8 mouse cellular contexts compared by ENCODE assay signal in the genomic region with DNA sequence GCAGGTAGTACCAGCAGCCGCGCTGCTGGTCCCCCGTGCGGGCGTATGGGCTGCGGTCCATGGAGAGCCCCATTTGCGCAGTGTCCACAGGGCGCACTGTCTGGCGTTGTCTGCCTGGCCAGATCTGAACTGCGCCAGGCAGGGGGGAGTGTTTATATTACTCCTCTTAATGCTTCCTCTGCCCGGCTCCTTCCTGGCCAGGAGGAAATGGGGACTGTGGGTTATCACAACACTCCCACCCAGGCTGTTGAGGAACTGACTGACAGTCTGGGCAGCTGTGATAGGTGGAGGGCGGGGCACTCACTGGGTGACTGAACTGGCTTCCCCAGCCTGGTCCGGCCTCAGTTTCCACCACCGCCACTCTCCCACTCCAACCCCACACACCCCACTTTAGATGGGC. TPM values are rescaled to one million over a fixed set of nuclear protein-coding genes. Genes with fewer than 3 reads are reported as not detected.
DNase-seq lines count a peak whose midpoint lies in the region; ATAC-seq lines count a peak whose summit lies in the region.

A gene (minus strand): TSS at position 109 of the 400 bp plus-strand sequence.

- 71% methylated on average over 14 of the region's 14 CpGs for WGBS in midbrain, embryonic 12.5 days
- WGBS in midbrain, embryonic 16.5 days = 81% methylated on average over 14 of the region's 14 CpGs
- 55% methylated on average over 14 of the region's 14 CpGs for WGBS in embryonic facial prominence, embryonic 13.5 days
- WGBS in hindbrain, embryonic 16.5 days = 75% methylated on average over 14 of the region's 14 CpGs
- 6% methylated on average over 14 of the region's 14 CpGs for WGBS in liver, embryonic 13.5 days (ENCODE audit: insufficient replicate concordance)

- no peaks in the 10 kb centered on the region for H3K9me3 ChIP-seq in midbrain, embryonic 12.5 days
- H3K9me3 ChIP-seq in midbrain, embryonic 16.5 days (replicated peaks; ENCODE audit: control insufficient read depth, low read length, poor library complexity, severe bottlenecking) = no peaks in the 10 kb centered on the region
- H3K9me3 ChIP-seq in embryonic facial prominence, embryonic 13.5 days = no peaks in the 10 kb centered on the region
- no peaks in the 10 kb centered on the region for H3K9me3 ChIP-seq in hindbrain, embryonic 16.5 days (ENCODE audit: control insufficient read depth, low read length)
- no peaks in the 10 kb centered on the region for H3K9me3 ChIP-seq in liver, embryonic 13.5 days (replicated peaks)

- H3K4me1 ChIP-seq in midbrain, embryonic 12.5 days = peaks cover 9% of the 10 kb centered on the region
- peaks cover 3% of the 10 kb centered on the region; the same call in 1 of the 2 replicates for H3K4me1 ChIP-seq in midbrain, embryonic 16.5 days (ENCODE audit: control insufficient read depth, insufficient read depth, low read length)
- peaks cover 11% of the 10 kb centered on the region for H3K4me1 ChIP-seq in embryonic facial prominence, embryonic 13.5 days
- H3K4me1 ChIP-seq in hindbrain, embryonic 16.5 days (ENCODE audit: control insufficient read depth, insufficient read depth, low read depth, low read length) = peaks cover 2% of the 10 kb centered on the region; the same call in 1 of the 2 replicates
- H3K4me1 ChIP-seq in liver, embryonic 13.5 days (replicated peaks) = peaks cover 40% of the 10 kb centered on the region

- H3K27me3 ChIP-seq in midbrain, embryonic 12.5 days = peaks cover 52% of the 10 kb centered on the region
- peaks cover 39% of the 10 kb centered on the region for H3K27me3 ChIP-seq in midbrain, embryonic 16.5 days (ENCODE audit: control insufficient read depth, insufficient read depth, low read depth, low read length)
- H3K27me3 ChIP-seq in embryonic facial prominence, embryonic 13.5 days = peaks cover 40% of the 10 kb centered on the region
- H3K27me3 ChIP-seq in hindbrain, embryonic 16.5 days (replicated peaks; ENCODE audit: control insufficient read depth, insufficient read depth, low read length) = peaks cover 20% of the 10 kb centered on the region
- H3K27me3 ChIP-seq in liver, embryonic 13.5 days = peaks cover 43% of the 10 kb centered on the region

- no peaks in the 10 kb centered on the region for H3K36me3 ChIP-seq in midbrain, embryonic 12.5 days
- H3K36me3 ChIP-seq in midbrain, embryonic 16.5 days (ENCODE audit: control insufficient read depth, insufficient read depth, low read length) = no peaks in the 10 kb centered on the region
- no peaks in the 10 kb centered on the region for H3K36me3 ChIP-seq in embryonic facial prominence, embryonic 13.5 days
- no peaks in the 10 kb centered on the region for H3K36me3 ChIP-seq in hindbrain, embryonic 16.5 days (ENCODE audit: control insufficient read depth, insufficient read depth, low read length)
- H3K36me3 ChIP-seq in liver, embryonic 13.5 days = no peaks in the 10 kb centered on the region

- no peak within 1 kb of the TSS for H3K9ac ChIP-seq in midbrain, embryonic 12.5 days (replicated peaks)
- H3K9ac ChIP-seq in midbrain, embryonic 16.5 days (ENCODE audit: low read depth, low read length) = no peak within 1 kb of the TSS
- no peak within 1 kb of the TSS for H3K9ac ChIP-seq in embryonic facial prominence, embryonic 13.5 days
- no peak within 1 kb of the TSS for H3K9ac ChIP-seq in hindbrain, embryonic 16.5 days (ENCODE audit: low read depth, low read length)
- peak within 1 kb of the TSS; percentile 43 for H3K9ac ChIP-seq in liver, embryonic 13.5 days

- no peak within 1 kb of the TSS for H3K4me2 ChIP-seq in midbrain, embryonic 12.5 days (replicated peaks)
- no peak within 1 kb of the TSS for H3K4me2 ChIP-seq in midbrain, embryonic 16.5 days (ENCODE audit: low read length)
- H3K4me2 ChIP-seq in embryonic facial prominence, embryonic 13.5 days = no peak within 1 kb of the TSS
- H3K4me2 ChIP-seq in hindbrain, embryonic 16.5 days (ENCODE audit: low read length) = no peak within 1 kb of the TSS
- H3K4me2 ChIP-seq in liver, embryonic 13.5 days = peak within 1 kb of the TSS; percentile 66

- no peak for ATAC-seq in midbrain, embryonic 12.5 days (ENCODE audit: low FRiP score, low read depth)
- no peak for ATAC-seq in midbrain, embryonic 16.5 days
- ATAC-seq in embryonic facial prominence, embryonic 13.5 days (ENCODE audit: insufficient number of reproducible peaks, insufficient read depth, low FRiP score, low TSS enrichment, low read depth) = no peak
- ATAC-seq in hindbrain, embryonic 16.5 days = no peak
- peak; percentile 90 for ATAC-seq in liver, embryonic 13.5 days (ENCODE audit: low read depth)
- no peak for ATAC-seq in cerebellum, adult (ENCODE audit: insufficient number of reproducible peaks, low FRiP score, low TSS enrichment)

- peak; percentile 72 for DNase-seq in liver, embryonic 13.5 days
- DNase-seq in natural killer cell, adult 2 months (ENCODE audit: low spot score in 2 of 2) = no peak
- no peak for DNase-seq in thymus, postnatal 14 days

- H3K27ac ChIP-seq in midbrain, embryonic 12.5 days (replicated peaks) = no peak within 1 kb of the TSS
- H3K27ac ChIP-seq in midbrain, embryonic 16.5 days (ENCODE audit: low read length) = no peak within 1 kb of the TSS
- H3K27ac ChIP-seq in embryonic facial prominence, embryonic 13.5 days = no peak within 1 kb of the TSS
- H3K27ac ChIP-seq in hindbrain, embryonic 16.5 days (ENCODE audit: low read depth, low read length) = no peak within 1 kb of the TSS
- H3K27ac ChIP-seq in liver, embryonic 13.5 days = peak within 1 kb of the TSS; percentile 58

- no peak within 1 kb of the TSS for H3K4me3 ChIP-seq in midbrain, embryonic 12.5 days
- no peak within 1 kb of the TSS for H3K4me3 ChIP-seq in midbrain, embryonic 16.5 days (ENCODE audit: low read depth, low read length)
- H3K4me3 ChIP-seq in embryonic facial prominence, embryonic 13.5 days = peak within 1 kb of the TSS; percentile 19
- H3K4me3 ChIP-seq in hindbrain, embryonic 16.5 days (ENCODE audit: low read length) = no peak within 1 kb of the TSS
- peak within 1 kb of the TSS; percentile 47 for H3K4me3 ChIP-seq in liver, embryonic 13.5 days (replicated peaks)

RNA-seq across cellular contexts. Expression of the gene that starts here (rescaled TPM):
- polyA plus RNA-seq in midbrain, embryonic 12.5 days (2016; fragmentation: Nextera tagmentation; extraction: Ambion mirVana) = 26.9 and 29.5 TPM in 2 replicates
- 5.7 and 6.5 TPM in 2 replicates for polyA plus RNA-seq in midbrain, embryonic 16.5 days (2015; fragmentation: Nextera tagmentation; extraction: Ambion mirVana)
- polyA plus RNA-seq in embryonic facial prominence, embryonic 13.5 days (2015; fragmentation: Nextera tagmentation; extraction: Ambion mirVana) = 47.3 and 52.2 TPM in 2 replicates
- 12.0 and 12.5 TPM in 2 replicates for polyA plus RNA-seq in hindbrain, embryonic 16.5 days (2015; fragmentation: Nextera tagmentation; extraction: Ambion mirVana)
- 24.3 and 28.4 TPM in 2 replicates for polyA plus RNA-seq in liver, embryonic 13.5 days (2015; fragmentation: Nextera tagmentation; extraction: Ambion mirVana)

Comparison
In these comparisons a context has a peak if more than half of its experiments do, and no peak if none do; other contexts are left out.
1. H3K4me3 ChIP-seq: peak in embryonic facial prominence, embryonic 13.5 days (single experiment) and liver, embryonic 13.5 days (single experiment); none in midbrain, embryonic 12.5 days (single experiment), midbrain, embryonic 16.5 days (single experiment) and hindbrain, embryonic 16.5 days (single experiment).